Mouse (Mus musculus) effector memory CD4-positive, alpha-beta T cell, adult 7 months (primary cell): Measurements from ENCODE around the gene Ms4a18. TPM values are rescaled to one million over a fixed set of nuclear protein-coding genes. Genes with fewer than 3 reads are reported as not detected.

ENCODE experiments used
- polyA plus RNA-seq: library from polyadenylated mRNA; unstranded; fragments of 100-300 nt; shearing (Covaris generic); gene quantifications from one replicate; pipeline ENCODE4 v1.2.1, GENCODE M21; 2017

Gene Ms4a18
- polyA plus RNA-seq, result not detected

DNA sequence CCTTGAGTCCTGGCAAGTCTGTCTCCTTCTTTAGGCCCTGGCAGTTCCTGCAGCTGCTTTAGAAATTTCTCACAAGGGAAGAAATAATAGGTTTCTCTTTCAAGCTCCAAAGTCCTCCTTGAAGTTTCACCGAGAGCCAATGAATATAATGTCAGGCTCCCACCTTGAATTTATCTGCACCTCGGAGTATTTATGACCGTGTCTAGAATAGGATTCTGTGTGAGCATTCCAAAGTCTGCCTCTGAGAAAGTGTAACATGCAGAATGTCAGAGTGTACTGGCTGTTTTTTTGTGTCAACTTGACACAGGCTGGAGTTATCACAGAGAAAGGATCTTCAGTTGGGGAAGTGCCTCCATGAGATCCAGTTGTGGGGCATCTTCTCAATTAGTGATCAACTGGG lies at the start of gene Ms4a18:
Gene Ms4a18, minus strand, starts transcription at position 141 of the 400 bp plus-strand sequence.

GRCm38 (mm10) chr19:10993150-10993549 lies 24.7 kb downstream of the Ms4a18 start, which contains the start of gene Ms4a15:
Ms4a15 (minus strand) TSS chr19:10993250.

DNA sequence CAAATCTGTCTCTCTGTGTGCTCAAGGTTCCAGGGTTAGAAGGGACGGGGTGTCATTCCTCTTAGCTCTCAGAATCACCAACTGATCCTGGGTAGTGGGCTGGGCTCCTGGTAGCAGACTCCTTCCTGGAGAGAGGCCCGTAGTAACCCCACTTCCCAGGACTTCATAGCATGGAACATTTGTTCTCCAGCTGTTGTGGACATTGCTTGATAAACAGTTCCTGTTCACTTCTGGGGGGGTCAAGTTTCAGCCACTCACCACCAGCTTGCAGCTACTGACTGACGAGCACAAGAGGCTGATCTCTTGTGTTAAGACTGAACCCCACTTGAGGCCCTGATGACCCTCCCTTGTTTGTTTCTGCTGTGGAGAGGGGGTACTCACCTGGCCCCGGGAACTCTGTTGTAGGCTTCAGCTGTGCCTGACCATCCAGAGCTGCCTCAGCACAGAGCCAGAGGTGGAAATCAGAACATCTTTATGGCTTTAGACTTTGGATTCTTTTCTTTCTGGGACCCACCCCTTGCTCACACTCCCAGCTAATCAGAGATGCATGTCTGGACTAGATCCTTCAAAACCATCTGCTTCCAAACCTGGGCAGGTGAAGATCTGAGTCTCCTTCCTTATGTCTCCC lies 43.5 kb downstream of the Ms4a18 start, which contains the start of gene Ms4a10:
Gene Ms4a10, minus strand, starts transcription at position 433 of the 628 bp plus-strand sequence.

GRCm38 (mm10) chr19:10949112-10949511 lies 68.7 kb downstream of the Ms4a18 start, which contains the start of gene Ccdc86:
Ccdc86 (minus strand) TSS chr19:10949266.

Other genes starting within 250 kb of the Ms4a18 start
- 802 TPM for gene Cd6, start 188.0 kb downstream of the Ms4a18 start, polyA plus RNA-seq
- 19.5 TPM for gene Slc15a3, start 178.3 kb downstream of the Ms4a18 start, polyA plus RNA-seq
- 2.6 TPM for gene Tmem132a, start 148.1 kb downstream of the Ms4a18 start, polyA plus RNA-seq
- gene Tmem109, start 136.0 kb downstream of the Ms4a18 start, polyA plus RNA-seq, result 54.6 TPM
- 50.8 TPM for gene Prpf19, start 122.8 kb downstream of the Ms4a18 start, polyA plus RNA-seq
- not detected for gene Zp1, start 97.4 kb downstream of the Ms4a18 start, polyA plus RNA-seq
- not detected for gene Ptgdr2, start 80.9 kb downstream of the Ms4a18 start, polyA plus RNA-seq
- 17.1 TPM for gene Ccdc86, start 68.8 kb downstream of the Ms4a18 start, polyA plus RNA-seq
- not detected for gene Ms4a10, start 43.4 kb downstream of the Ms4a18 start, polyA plus RNA-seq
- gene Ms4a15, start 24.8 kb downstream of the Ms4a18 start, polyA plus RNA-seq, result 0.44 TPM
- gene Ms4a8a, start 63.1 kb upstream of the Ms4a18 start, polyA plus RNA-seq, result 1.1 TPM
- gene 1700017D01Rik, start 112.8 kb upstream of the Ms4a18 start, polyA plus RNA-seq, result not detected
- gene 1700025F22Rik, start 147.3 kb upstream of the Ms4a18 start, polyA plus RNA-seq, result not detected
- not detected for gene Ms4a13, start 178.7 kb upstream of the Ms4a18 start, polyA plus RNA-seq
- gene Ms4a12, start 214.4 kb upstream of the Ms4a18 start, polyA plus RNA-seq, result not detected
- 0.41 TPM for gene Ms4a1, start 248.2 kb upstream of the Ms4a18 start, polyA plus RNA-seq